ENCODE assay signal across 10 mouse cellular contexts in the genomic region with DNA sequence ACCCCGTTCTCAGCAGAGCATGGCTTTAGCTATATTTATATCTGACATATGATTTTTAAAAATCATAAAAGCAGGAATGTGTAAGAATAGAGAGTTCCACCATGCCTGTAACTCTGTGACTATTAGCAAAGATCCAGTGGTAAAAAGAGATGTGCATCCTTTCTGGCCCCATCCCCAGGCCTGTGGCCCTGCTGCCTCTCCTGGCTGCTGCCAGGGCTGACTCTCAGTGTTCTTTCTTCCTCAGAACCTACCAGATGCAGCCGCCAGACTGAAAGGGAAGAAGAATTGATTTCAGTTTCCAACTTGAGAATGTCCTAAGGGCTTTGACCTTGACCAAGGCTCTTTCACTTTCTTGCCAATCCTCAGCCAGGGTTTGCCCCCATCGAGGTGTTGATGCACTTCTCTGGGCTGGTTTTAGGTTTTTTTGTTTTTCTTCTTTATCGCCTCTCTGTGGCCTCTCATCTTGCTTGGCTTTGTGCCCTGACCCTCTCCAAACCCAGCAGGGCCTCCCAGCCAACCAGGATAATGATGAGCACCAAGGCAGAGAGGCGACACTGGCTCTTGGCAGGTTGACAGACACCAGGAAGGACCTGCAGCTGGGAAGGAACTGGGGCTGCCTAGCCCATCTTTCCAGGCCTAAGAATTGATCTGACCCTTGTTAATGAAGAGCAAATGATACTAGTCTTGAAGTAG.
A peak's percentile ranks its signal among the peaks of the same experiment; 100 is the strongest.
DNase-seq lines count a peak whose midpoint lies in the region; ATAC-seq lines count a peak whose summit lies in the region.
"Had no signal": no experiment of that assay in that cellular context is flagged by ENCODE, and none has a peak within 500 bp of the region (broad histone marks: within the 10 kb centered on the region; RNA-seq: fewer than 3 reads in every experiment).

No protein-coding gene starts in this region.

- H3K4me3 ChIP-seq in midbrain, embryonic 14.5 days (replicated peaks; ENCODE audit: low read depth, low read length) = no peak overlapping the region
- H3K4me3 ChIP-seq in midbrain, embryonic 11.5 days (ENCODE audit: low read depth, low read length) = no peak overlapping the region

- no peak for ATAC-seq in midbrain, embryonic 14.5 days (ENCODE audit: low FRiP score, low TSS enrichment)
- no peak for ATAC-seq in midbrain, embryonic 11.5 days (ENCODE audit: low FRiP score)

- peak; percentile 2 for DNase-seq in gastrocnemius, adult 18-20 months (ENCODE audit: low spot score)
- DNase-seq in gastrocnemius, postnatal 25 days = no peak
- peak; percentile 25 for DNase-seq in midbrain, embryonic 14.5 days
- no peak for DNase-seq in midbrain, embryonic 11.5 days (ENCODE audit: low spot score, missing footprints)
- DNase-seq in adrenal gland, postnatal 14 days = peak; percentile 42
- peak; percentile 81 to 89 for DNase-seq in cerebellum, postnatal 10 days
- DNase-seq in lung, postnatal 10 days = no peak
- no peak for DNase-seq in kidney, adult 9 months
- DNase-seq: lung, postnatal 14 days had no signal

- no peak overlapping the region for H3K4me2 ChIP-seq in midbrain, embryonic 14.5 days (ENCODE audit: low read length)
- no peak overlapping the region for H3K4me2 ChIP-seq in midbrain, embryonic 11.5 days
- H3K4me2 ChIP-seq: liver, embryonic 11.5 days had no signal

- H3K4me1 ChIP-seq in midbrain, embryonic 14.5 days (ENCODE audit: control insufficient read depth, insufficient read depth, low read length) = no peaks in the 10 kb centered on the region
- peaks cover 4% of the 10 kb centered on the region; the same call in 1 of the 2 replicates for H3K4me1 ChIP-seq in midbrain, embryonic 11.5 days (ENCODE audit: control insufficient read depth, insufficient read depth, low read length)

- no peaks in the 10 kb centered on the region for H3K9me3 ChIP-seq in midbrain, embryonic 14.5 days (ENCODE audit: control insufficient read depth, low read length)
- H3K9me3 ChIP-seq in midbrain, embryonic 11.5 days (ENCODE audit: control insufficient read depth, low read length) = no peaks in the 10 kb centered on the region

- H3K36me3 ChIP-seq in midbrain, embryonic 14.5 days (ENCODE audit: control insufficient read depth, insufficient read depth, low read length) = no peaks in the 10 kb centered on the region
- no peaks in the 10 kb centered on the region for H3K36me3 ChIP-seq in midbrain, embryonic 11.5 days (ENCODE audit: control insufficient read depth, insufficient read depth, low read length)

- H3K27me3 ChIP-seq in midbrain, embryonic 14.5 days (ENCODE audit: control insufficient read depth, insufficient read depth, low read length) = no peaks in the 10 kb centered on the region
- H3K27me3 ChIP-seq in midbrain, embryonic 11.5 days (ENCODE audit: control insufficient read depth, insufficient read depth, low read length) = no peaks in the 10 kb centered on the region

- H3K27ac ChIP-seq in midbrain, embryonic 14.5 days (replicated peaks; ENCODE audit: low read depth, low read length) = no peak overlapping the region
- no peak overlapping the region for H3K27ac ChIP-seq in midbrain, embryonic 11.5 days (ENCODE audit: low read depth, low read length)

- H3K9ac ChIP-seq in midbrain, embryonic 14.5 days (replicated peaks; ENCODE audit: low read length) = no peak overlapping the region
- H3K9ac ChIP-seq in midbrain, embryonic 11.5 days (ENCODE audit: low read length) = no peak overlapping the region

- WGBS in midbrain, embryonic 14.5 days = 70% methylated on average over 5 of the region's 5 CpGs
- 69% methylated on average over 5 of the region's 5 CpGs for WGBS in midbrain, embryonic 11.5 days

Comparison
In these comparisons a context has a peak if more than half of its experiments do, and no peak if none do; other contexts are left out.
1. DNase-seq: peak in gastrocnemius, adult 18-20 months (single experiment), midbrain, embryonic 14.5 days (single experiment), adrenal gland, postnatal 14 days (single experiment) and cerebellum, postnatal 10 days (2 of 2); none in gastrocnemius, postnatal 25 days (single experiment), midbrain, embryonic 11.5 days (single experiment), lung, postnatal 10 days (single experiment) and kidney, adult 9 months (single experiment).